Mouse (Mus musculus) G1E (cell line): ENCODE data around the gene Dbn1.

Source experiments
- CTCF ChIP-seq: IDR thresholded peaks from 2 replicates; pipeline ENCODE4 v1.5.1; 2012; ENCODE audit warnings: low read depth, low read length, inconsistent platforms, mixed read lengths
- GATA1 ChIP-seq: IDR thresholded peaks from 2 replicates; pipeline ENCODE4 v1.6.1; 2012; ENCODE audit warnings: borderline replicate concordance, low read length, inconsistent platforms, mixed read lengths
- GATA2 ChIP-seq: IDR thresholded peaks from 2 replicates; pipeline ENCODE4 v1.6.1; 2012; ENCODE audit warnings: low read depth, low read length, inconsistent platforms, borderline replicate concordance
- POLR2AphosphoS5 ChIP-seq: IDR thresholded peaks from 2 replicates; pipeline ENCODE4 v1.6.1; 2012; ENCODE audit warnings: low read depth, low read length, inconsistent platforms; ENCODE audit not compliant: insufficient replicate concordance
- TAL1 ChIP-seq: conservative IDR thresholded peaks from 2 replicates; pipeline ENCODE4 v1.6.1; 2012; ENCODE audit warnings: low read depth, low read length, inconsistent platforms, mixed read lengths

DNA sequence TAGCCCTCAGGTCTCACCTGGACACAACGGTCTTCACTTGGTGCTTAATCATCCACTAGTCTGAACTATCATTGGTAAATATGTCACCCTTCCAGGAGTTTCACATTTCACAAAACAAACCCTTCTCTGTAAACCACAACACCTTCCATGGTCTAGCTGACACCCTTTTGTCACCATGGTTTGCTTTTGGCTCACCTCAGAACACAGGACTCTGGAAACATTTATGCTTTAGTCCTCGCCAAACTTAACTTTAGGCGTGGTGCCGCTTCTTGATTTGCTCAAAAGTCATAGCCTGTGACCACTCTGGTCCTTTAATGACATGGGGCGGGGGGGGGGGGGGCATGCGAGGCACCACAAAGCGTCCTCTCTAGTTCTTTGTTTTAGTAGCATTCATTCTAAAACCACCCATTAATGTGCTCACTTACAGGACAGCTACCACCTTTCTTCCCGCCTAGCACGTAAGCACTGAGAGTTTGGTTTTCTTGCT, 44.1 kb downstream of the Dbn1 start:
- TF ChIP-seq GATA2 = no peak
- TF ChIP-seq CTCF = no peak
- TF ChIP-seq TAL1 = no peak
- no peak for TF ChIP-seq POLR2AphosphoS5
- TF ChIP-seq GATA1 = no peak
